Mouse (Mus musculus): Measurements from ENCODE around the gene Slc6a6. TPM values are rescaled to one million over a fixed set of nuclear protein-coding genes. Genes with fewer than 3 reads are reported as not detected.

Gene Slc6a6
- polyA plus RNA-seq, 1 experiment: 33.0 TPM

DNA sequence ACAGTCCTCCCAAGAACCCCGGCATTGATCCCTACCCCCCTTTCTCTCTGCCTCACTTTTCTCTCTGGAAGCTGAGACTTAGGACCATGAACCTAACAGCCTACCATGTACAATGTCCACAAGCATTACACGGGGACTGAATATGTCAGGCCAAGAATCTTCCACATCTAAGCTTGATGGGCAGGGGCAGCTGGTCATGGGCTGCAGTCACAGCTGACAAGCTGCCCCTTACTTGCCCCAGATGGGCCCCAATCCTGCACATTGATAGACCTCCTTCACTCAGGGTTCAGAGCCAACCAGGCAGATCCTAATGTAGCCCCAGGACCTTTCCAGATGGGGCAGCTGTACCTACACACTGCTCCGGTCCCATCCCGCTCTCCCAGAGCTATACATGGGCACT, 112.9 kb downstream of the Slc6a6 start:
- H3K4me3 ChIP-seq (ENCODE audit: insufficient read depth, low read depth, low read length): no peak overlapping the region
- no peak overlapping the region for H3K27ac ChIP-seq (replicated peaks; ENCODE audit: low read depth, low read length)
- H3K4me1 ChIP-seq (ENCODE audit: control insufficient read depth, insufficient read depth, insufficient read length, low read length): no peaks in the 10 kb centered on the region

DNA sequence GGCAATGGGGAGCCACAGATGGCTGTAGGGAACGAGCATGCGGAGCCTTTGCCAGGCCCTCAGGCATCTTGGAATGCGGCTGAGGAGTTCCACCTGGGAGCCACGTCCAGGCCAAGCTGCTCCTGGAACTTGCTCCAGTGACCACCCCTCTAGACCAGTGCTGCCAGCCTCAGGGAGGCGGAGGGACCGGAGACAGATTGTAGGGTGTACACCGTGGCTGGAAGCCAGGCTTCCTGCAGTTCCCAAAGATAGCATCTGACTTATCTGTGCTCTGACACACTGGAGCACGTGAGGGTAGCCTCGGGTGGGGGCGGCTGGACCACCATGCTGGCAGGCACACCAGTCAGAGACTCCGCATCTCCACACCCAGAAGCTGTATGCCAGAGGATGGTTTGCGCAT, 114.6 kb downstream of the Slc6a6 start:
- no peaks in the 10 kb centered on the region for H3K4me1 ChIP-seq (ENCODE audit: control insufficient read depth, insufficient read depth, insufficient read length, low read length)
- H3K4me3 ChIP-seq (ENCODE audit: insufficient read depth, low read depth, low read length): no peak overlapping the region
- H3K27ac ChIP-seq (replicated peaks; ENCODE audit: low read depth, low read length): no peak overlapping the region

DNA sequence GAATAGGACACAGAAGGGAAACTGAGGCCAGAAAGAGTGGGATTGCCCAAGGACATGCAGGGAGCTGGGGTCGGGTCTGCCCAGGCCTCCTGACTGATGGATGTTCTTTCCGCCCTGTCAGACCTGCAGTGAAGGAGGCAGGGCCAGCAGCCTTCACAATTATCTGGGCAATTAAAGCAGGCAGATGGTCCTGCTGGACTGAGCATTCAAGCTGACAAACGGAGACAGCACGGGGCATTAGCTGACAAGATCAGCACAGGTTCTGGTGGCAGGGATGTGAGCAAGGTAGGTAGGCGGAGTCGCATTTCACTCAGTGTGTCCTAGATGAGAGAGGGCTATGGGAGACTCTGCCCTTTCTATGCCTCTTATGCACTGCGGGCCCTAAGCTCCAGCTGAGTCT, 120.3 kb downstream of the Slc6a6 start:
- no peak overlapping the region for H3K27ac ChIP-seq (replicated peaks; ENCODE audit: low read depth, low read length)
- H3K4me3 ChIP-seq (ENCODE audit: insufficient read depth, low read depth, low read length): no peak overlapping the region

DNA sequence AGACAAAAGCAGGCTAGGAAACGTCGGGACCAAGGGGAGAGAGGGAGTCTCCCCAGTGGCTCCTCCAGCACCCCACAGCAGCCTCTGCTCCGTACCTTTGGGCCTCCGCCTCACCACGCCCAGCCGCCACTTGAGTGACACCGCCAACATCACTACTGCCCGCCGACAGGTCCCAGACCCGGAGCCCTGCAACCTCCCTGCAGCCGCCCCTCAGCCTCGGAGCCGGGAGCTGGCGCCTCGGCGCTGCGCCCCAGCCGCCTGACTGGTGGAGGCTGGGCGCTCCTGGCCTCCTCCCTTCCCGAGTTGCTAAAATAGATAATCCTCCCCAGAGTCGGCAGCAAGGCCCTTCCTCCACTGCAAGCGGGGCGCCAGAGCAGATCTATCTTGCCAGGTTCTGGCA, 123.3 kb downstream of the Slc6a6 start:
- Histone ChIP-seq H3K27ac (replicated peaks; ENCODE audit: low read depth, low read length) (no peak overlapping the region), H3K4me3 (ENCODE audit: insufficient read depth, low read depth, low read length) (no peak overlapping the region), H3K4me1 (ENCODE audit: control insufficient read depth, insufficient read depth, insufficient read length, low read length) (no peaks in the 10 kb centered on the region)

More for the DNA sequence above, 120.3 kb downstream of the Slc6a6 start:
- no peaks in the 10 kb centered on the region for H3K4me1 ChIP-seq (ENCODE audit: control insufficient read depth, insufficient read depth, insufficient read length, low read length)

DNA sequence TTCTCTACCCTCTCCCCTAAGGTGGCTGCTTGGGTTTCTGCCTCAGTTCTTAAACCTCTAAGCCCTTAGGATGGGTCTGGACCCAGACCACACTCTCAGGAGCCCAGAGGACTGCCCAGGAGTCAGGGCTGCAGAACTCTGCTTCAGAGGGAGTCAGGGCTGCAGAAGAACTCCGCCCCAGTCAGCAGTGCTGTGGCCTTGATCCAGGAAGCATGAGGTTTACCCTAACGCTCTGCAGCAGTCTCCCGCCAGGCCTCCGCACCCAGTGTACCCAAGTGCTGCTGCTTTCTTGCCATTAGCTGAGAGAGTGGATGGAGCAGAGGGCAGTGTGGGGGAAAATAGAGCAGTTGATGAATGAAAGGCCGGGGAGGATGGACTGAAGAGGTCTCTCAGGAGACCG, 124.2 kb downstream of the Slc6a6 start:
- Histone ChIP-seq H3K4me3 (ENCODE audit: insufficient read depth, low read depth, low read length) (no peak overlapping the region), H3K4me1 (ENCODE audit: control insufficient read depth, insufficient read depth, insufficient read length, low read length) (no peaks in the 10 kb centered on the region), H3K27ac (replicated peaks; ENCODE audit: low read depth, low read length) (no peak overlapping the region)

Other genes with a start within 250 kb of the Slc6a6 start
- gene Chchd4, start 210.5 kb upstream of the Slc6a6 start, polyA plus RNA-seq (2012; ENCODE audit: insufficient read depth, insufficient read length, missing spikeins): 15.7 and 19.6 TPM in 2 replicates
- 33.9 and 34.2 TPM in 2 replicates for gene Tmem43, start 210.3 kb upstream of the Slc6a6 start, polyA plus RNA-seq (2012; ENCODE audit: insufficient read depth, insufficient read length, missing spikeins)
- 8.6 and 15.5 TPM in 2 replicates for gene Xpc, start 168.2 kb upstream of the Slc6a6 start, polyA plus RNA-seq (2012; ENCODE audit: insufficient read depth, insufficient read length, missing spikeins)
- gene Lsm3, start 168.1 kb upstream of the Slc6a6 start, polyA plus RNA-seq (2012; ENCODE audit: insufficient read depth, insufficient read length, missing spikeins): 50.9 and 64.4 TPM in 2 replicates
- gene Grip2, start 143.2 kb downstream of the Slc6a6 start, polyA plus RNA-seq (2012; ENCODE audit: insufficient read depth, insufficient read length, missing spikeins): 0.48 TPM in 1 of 2 replicates, not detected in the other
- 16.1 and 16.5 TPM in 2 replicates for gene Ccdc174, start 194.0 kb downstream of the Slc6a6 start, polyA plus RNA-seq (2012; ENCODE audit: insufficient read depth, insufficient read length, missing spikeins)
- not detected in 2 replicates for gene 4930590J08Rik, start 218.8 kb downstream of the Slc6a6 start, polyA plus RNA-seq (2012; ENCODE audit: insufficient read depth, insufficient read length, missing spikeins)